Mouse (Mus musculus): ENCODE measurements around the gene Arvcf.

DNA sequence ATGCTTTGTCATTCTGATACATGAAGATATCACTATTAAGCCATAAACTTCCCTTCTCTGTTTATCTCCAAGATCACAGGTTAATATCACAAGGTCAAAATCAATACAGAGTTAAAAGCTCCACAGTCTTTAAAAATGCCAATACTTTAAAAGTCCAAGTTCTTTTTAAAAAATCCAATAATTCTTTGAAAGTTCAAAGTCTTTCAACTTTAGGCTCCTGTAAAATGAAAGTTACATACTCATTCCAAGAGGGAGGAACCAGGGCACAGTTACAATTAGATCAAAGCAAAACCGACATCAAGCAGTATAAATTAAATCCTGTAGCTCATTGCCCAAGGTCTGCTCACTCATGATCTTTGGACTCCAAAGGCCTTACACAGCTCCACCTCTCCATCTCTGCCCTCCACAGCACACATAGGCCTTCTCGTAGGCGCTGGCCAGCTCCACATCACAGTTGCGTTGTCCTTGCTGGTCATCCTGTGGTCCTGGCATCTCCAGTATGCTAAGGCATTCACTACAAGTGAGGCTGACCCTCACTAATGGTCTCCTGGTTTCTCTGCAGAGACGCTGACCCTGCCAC lies 85.4 kb downstream of the Arvcf start:
- no peak for TF ChIP-seq CTCF (IDR thresholded peaks at IDR 0.05; ENCODE audit: low read depth)
- TF ChIP-seq EP300 (IDR thresholded peaks at IDR 0.05; ENCODE audit: low read depth), result no peak
